Mouse (Mus musculus): ENCODE measurements around the gene Atp8a2. TPM values are rescaled to one million over a fixed set of nuclear protein-coding genes. Genes with fewer than 3 reads are reported as not detected.
"Not testable (repeated sequence)": the region's sequence is repeated elsewhere in the genome, so short reads cannot be mapped to it uniquely, and the experiment has no call there.

Atp8a2 gene
- total RNA-seq, 2 experiments from 2014 or later: 0.50 to 0.71 TPM

- no peak for DNase-seq
- TF ChIP-seq CTCF (IDR thresholded peaks at IDR 0.05): no peak
- intact Hi-C loops (cut with DNase I): no loop called here
- Histone ChIP-seq H3K4me3 (no peak overlapping the region), H3K27ac (no peak overlapping the region)
Measured at GRCm38 (mm10) chr14:59839951-59840720, 356.8 kb downstream of the Atp8a2 start.

- DNase-seq; H3K27ac ChIP-seq; intact Hi-C loops (cut with DNase I); H3K4me3 ChIP-seq: not testable (repeated sequence)
Measured at GRCm38 (mm10) chr14:59838446-59839259, 358.3 kb downstream of the Atp8a2 start.

- H3K4me3 ChIP-seq; intact Hi-C loops (cut with DNase I); H3K27ac ChIP-seq; DNase-seq: not testable (repeated sequence)
Measured at GRCm38 (mm10) chr14:59837691-59838241, 359.2 kb downstream of the Atp8a2 start.

GRCm38 (mm10) chr14:59836876-59837543, 360.0 kb downstream of the Atp8a2 start:
- Histone ChIP-seq H3K27ac (no peak overlapping the region), H3K4me3 (no peak overlapping the region)
- intact Hi-C loops (cut with DNase I): no loop called here
- no peak for TF ChIP-seq CTCF (IDR thresholded peaks at IDR 0.05)
- DNase-seq: no peak

- intact Hi-C loops (cut with DNase I): no loop called here
- no peak overlapping the region for H3K27ac ChIP-seq
- no peak for DNase-seq
Measured at GRCm38 (mm10) chr14:59829580-59829979, 367.4 kb downstream of the Atp8a2 start.

GRCm38 (mm10) chr14:59827409-59827808, 369.6 kb downstream of the Atp8a2 start:
- H3K27ac ChIP-seq: no peak overlapping the region
- no peak for TF ChIP-seq CTCF (IDR thresholded peaks at IDR 0.05)
- intact Hi-C loops (cut with DNase I): no loop called here
- no peak overlapping the region for H3K4me3 ChIP-seq
- DNase-seq: no peak

More at GRCm38 (mm10) chr14:59829580-59829979, 367.4 kb downstream of the Atp8a2 start:
- TF ChIP-seq CTCF (IDR thresholded peaks at IDR 0.05): no peak
- no peak overlapping the region for H3K4me3 ChIP-seq

- Histone ChIP-seq H3K4me3 (no peak overlapping the region), H3K27ac (no peak overlapping the region)
- intact Hi-C loops (cut with DNase I): no loop called here
- no peak for DNase-seq
- no peak for TF ChIP-seq CTCF (IDR thresholded peaks at IDR 0.05)
Measured at GRCm38 (mm10) chr14:59820115-59820419, 376.9 kb downstream of the Atp8a2 start.

- intact Hi-C loops (cut with DNase I): no loop called here
- Histone ChIP-seq H3K4me3 (no peak overlapping the region), H3K27ac (no peak overlapping the region)
- TF ChIP-seq CTCF (IDR thresholded peaks at IDR 0.05): no peak
- no peak for DNase-seq
Measured at GRCm38 (mm10) chr14:59819215-59820114, 377.5 kb downstream of the Atp8a2 start.

GRCm38 (mm10) chr14:59810316-59810715, 386.7 kb downstream of the Atp8a2 start:
- intact Hi-C loops (cut with DNase I); DNase-seq; H3K4me3 ChIP-seq; H3K27ac ChIP-seq: not testable (repeated sequence)

- DNase-seq: no peak
- no peak for TF ChIP-seq CTCF (IDR thresholded peaks at IDR 0.05)
- Histone ChIP-seq H3K27ac (no peak overlapping the region), H3K4me3 (no peak overlapping the region)
- intact Hi-C loops (cut with DNase I): no loop called here
Measured at GRCm38 (mm10) chr14:59809790-59810189, 387.2 kb downstream of the Atp8a2 start.

- DNase-seq: no peak
- TF ChIP-seq CTCF (IDR thresholded peaks at IDR 0.05): no peak
- no peak overlapping the region for H3K27ac ChIP-seq
- H3K4me3 ChIP-seq: no peak overlapping the region
- intact Hi-C loops (cut with DNase I): no loop called here
Measured at GRCm38 (mm10) chr14:59807528-59808300, 389.3 kb downstream of the Atp8a2 start.
